Mouse (Mus musculus) CD4-positive, CD25-positive, alpha-beta regulatory T cell, adult 4 months (primary cell): ENCODE data around the gene Fam189b. TPM values are rescaled to one million over a fixed set of nuclear protein-coding genes. Genes with fewer than 3 reads are reported as not detected.

Experiments used
- ATAC-seq: one replicate; pipeline ENCODE4 v1.8.0; 2017
- polyA plus RNA-seq, 2 experiments: library from polyadenylated mRNA; unstranded; fragments of 100-300 nt; shearing (Covaris generic); gene quantifications; one replicate each; pipeline ENCODE4 v1.2.1; 2017

Gene Fam189b
- polyA plus RNA-seq, 2 experiments from 2014 or later: 209 to 296 TPM

DNA sequence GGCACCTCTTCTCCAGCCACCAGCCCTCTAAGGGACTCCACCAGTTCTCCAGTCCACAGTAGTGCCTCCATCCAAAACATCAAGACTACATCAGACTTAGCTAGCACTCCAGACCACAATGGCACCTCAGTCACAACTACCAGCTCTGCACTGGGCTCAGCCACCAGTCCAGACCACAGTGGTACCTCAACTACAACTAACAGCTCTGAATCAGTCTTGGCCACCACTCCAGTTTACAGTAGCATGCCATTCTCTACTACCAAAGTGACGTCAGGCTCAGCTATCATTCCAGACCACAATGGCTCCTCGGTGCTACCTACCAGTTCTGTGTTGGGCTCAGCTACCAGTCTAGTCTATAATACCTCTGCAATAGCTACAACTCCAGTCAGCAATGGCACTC lies 47.6 kb downstream of the Fam189b start:
- ATAC-seq: no peak

DNA sequence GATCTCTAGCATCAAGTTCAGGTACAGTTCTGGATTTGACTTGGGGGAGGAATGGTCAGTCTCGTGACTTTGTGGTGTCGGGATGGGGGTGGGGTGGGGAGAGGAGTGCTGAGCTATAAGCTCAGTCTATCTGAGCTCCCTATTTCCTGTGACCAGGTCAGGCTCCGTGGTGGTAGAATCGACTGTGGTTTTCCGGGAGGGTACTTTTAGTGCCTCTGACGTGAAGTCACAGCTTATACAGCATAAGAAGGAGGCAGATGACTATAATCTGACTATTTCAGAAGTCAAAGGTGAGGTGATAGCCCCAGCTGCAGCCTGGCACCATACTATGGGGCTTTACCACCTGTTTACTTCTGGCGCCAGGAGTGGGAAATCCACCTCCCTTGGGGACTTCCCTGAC lies 48.4 kb downstream of the Fam189b start:
- ATAC-seq: peak; percentile 70

DNA sequence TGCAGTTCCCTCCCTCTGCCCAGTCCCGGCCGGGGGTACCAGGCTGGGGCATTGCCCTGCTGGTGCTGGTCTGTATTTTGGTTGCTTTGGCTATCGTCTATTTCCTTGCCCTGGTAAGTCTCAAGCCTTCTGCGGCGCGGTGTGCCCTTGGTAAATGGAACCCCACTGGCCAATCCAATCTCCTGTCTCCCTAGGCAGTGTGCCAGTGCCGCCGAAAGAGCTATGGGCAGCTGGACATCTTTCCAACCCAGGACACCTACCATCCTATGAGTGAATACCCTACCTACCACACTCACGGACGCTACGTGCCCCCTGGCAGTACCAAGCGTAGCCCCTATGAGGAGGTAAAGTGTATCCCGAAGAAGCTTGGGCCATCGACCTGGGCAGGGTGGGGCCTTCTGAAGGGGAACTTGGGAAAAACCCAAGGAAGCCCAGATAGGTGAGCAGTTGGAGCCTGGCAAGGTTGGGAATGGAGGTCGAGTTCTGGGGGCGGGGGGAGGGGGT lies 48.9 kb downstream of the Fam189b start:
- ATAC-seq: no peak

DNA sequence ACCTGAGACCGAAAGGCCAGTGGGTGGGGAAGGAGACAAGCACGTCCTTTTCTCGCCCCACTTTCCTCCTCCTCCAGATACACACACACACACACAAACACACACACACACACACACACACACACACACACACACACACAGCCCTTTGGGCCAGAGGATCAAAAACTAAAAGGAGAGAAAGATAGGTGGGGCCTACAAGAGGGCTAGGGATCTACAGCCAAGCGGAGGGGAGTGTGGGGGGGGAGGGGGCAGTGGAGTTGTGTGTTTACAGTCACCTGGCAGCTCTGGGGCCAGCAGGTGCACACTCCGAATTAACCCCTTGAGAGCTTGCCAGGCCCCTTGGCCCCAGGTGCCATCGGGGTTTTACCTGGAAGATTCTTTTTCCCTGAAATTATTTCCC lies 49.7 kb downstream of the Fam189b start:
- ATAC-seq: no peak

DNA sequence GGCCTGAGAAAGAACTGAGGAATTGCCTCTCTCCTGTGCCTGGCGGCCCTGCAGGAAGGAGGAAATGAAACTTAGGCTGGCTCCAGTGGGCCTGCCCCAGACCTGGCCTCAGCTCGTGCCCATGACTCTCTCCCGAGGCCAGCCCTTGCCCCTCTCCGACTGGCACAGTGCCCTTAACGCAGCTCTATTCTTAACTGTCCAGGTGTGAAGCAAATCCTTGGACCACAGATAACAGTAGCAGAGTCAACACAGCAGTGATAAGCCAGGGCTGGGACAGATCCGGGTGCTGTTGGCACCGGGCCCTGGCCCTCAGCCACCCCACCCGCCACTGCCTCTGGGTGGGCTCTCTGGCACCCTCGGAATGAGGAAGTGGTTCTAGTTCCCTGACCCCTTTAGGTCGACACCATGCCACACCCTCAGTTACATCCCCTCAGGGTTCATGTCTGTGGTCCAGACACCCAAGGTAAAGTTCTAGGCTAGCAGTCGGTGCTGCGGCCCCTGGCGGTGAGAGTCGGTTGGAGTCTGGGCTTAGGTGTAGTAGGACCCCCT lies 50.7 kb downstream of the Fam189b start:
- ATAC-seq: no peak

DNA sequence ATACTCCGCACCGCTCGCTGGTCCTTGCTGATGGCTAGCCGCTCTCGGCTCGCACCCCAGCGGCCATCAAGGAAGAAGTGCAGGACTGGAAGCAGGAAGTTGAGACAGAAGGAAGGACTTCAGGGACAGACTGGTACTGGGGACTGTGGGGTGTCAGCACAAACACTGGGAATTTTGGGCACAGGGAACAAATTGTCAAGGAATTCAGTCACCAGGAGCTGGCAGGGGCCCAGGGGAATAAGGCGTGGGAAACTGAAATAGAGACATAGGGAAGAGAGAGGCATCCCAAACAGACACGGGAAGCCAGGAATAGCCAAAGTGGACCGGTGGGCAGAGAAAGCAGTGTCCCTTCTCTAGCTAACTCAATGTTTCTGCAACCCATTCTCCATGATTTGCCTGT lies 53.6 kb downstream of the Fam189b start:
- ATAC-seq: no peak

DNA sequence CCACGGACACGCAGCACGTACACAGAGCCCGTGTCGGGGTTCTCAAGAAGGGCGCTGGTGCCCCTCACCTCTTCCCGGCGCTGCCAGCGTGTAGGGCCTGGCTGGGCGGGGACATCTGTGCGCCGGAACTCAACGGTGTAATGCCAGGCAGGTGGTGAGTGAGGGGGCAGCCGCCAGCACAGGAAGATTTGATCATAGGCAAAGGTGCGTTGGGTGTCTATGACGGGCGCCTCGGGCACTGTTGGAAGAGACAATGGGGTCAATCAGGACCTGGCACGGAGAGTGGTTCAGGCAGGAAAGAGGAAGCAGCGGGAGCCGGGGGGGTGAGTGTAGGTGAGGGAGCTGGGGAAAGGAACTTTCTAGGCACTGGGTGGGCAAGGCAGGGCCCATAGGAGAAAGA lies 54.7 kb downstream of the Fam189b start:
- ATAC-seq: no peak

DNA sequence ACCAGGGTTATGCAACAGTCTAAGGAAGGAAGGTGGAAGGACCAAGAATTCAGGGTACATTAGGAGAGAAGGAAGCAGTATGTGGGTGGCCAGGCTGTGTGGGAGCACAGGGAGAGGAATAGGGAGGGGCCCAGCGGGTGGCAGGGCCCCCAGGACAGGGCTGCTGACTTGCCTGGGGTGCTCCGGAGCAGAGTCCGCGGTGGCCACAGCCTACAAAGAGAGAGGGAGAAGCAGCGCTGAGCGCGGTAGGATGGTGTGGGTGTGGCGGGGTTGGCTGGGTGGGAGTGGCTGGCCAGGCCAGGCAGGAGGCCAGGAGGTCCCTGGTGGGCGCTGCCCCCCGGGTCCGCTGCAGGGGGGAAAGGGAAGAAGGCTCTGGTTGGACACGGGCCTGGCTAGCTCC lies 55.6 kb downstream of the Fam189b start:
- no peak for ATAC-seq

Other genes starting within 250 kb of the Fam189b start
- gene Ash1l, start 232.5 kb upstream of the Fam189b start, polyA plus RNA-seq: 10 to 100 TPM; 43.9 to 46.1 TPM
- gene Dap3, start 232.0 kb upstream of the Fam189b start, polyA plus RNA-seq: 100 to 1,000 TPM; 152 to 189 TPM
- 100 to 1,000 TPM in 1 of 2 experiments, 10 to 100 TPM in 1; 62.1 to 106 TPM for gene Rusc1, start 89.8 kb upstream of the Fam189b start, polyA plus RNA-seq
- not detected for gene Gm43738, start 82.0 kb upstream of the Fam189b start, polyA plus RNA-seq
- 10 to 100 TPM; 63.1 to 97.7 TPM for gene Fdps, start 81.2 kb upstream of the Fam189b start, polyA plus RNA-seq
- gene Pklr, start 47.0 kb upstream of the Fam189b start, polyA plus RNA-seq: not detected
- gene Hcn3, start 22.9 kb upstream of the Fam189b start, polyA plus RNA-seq: 1 to 10 TPM; 1.3 to 2.4 TPM
- 10 to 100 TPM; 15.7 to 23.0 TPM for gene Clk2, start 18.3 kb upstream of the Fam189b start, polyA plus RNA-seq
- gene Scamp3, start 5.7 kb upstream of the Fam189b start, polyA plus RNA-seq: 100 to 1,000 TPM; 177 to 239 TPM
- 100 to 1,000 TPM in 1 of 2 experiments, 10 to 100 TPM in 1; 81.2 to 128 TPM for gene Gba, start 19.8 kb downstream of the Fam189b start, polyA plus RNA-seq
- 1 to 10 TPM; 3.4 to 3.6 TPM for gene Thbs3, start 32.0 kb downstream of the Fam189b start, polyA plus RNA-seq
- 100 to 1,000 TPM in 1 of 2 experiments, 10 to 100 TPM in 1; 78.8 to 144 TPM for gene Mtx1, start 43.9 kb downstream of the Fam189b start, polyA plus RNA-seq
- 1 to 10 TPM; 1.1 to 2.0 TPM for gene Muc1, start 45.9 kb downstream of the Fam189b start, polyA plus RNA-seq
- 100 to 1,000 TPM; 258 to 319 TPM for gene Krtcap2, start 62.8 kb downstream of the Fam189b start, polyA plus RNA-seq
- gene Trim46, start 63.2 kb downstream of the Fam189b start, polyA plus RNA-seq: 1 to 10 TPM; 4.0 to 7.0 TPM
- 100 to 1,000 TPM; 116 to 155 TPM for gene Dpm3, start 76.2 kb downstream of the Fam189b start, polyA plus RNA-seq
- 100 to 1,000 TPM; 248 to 324 TPM for gene Slc50a1, start 87.4 kb downstream of the Fam189b start, polyA plus RNA-seq
- gene Efna1, start 98.0 kb downstream of the Fam189b start, polyA plus RNA-seq: not detected
- gene Efna3, start 139.8 kb downstream of the Fam189b start, polyA plus RNA-seq: not detected
- not detected for gene Efna4, start 154.9 kb downstream of the Fam189b start, polyA plus RNA-seq
- 10 to 100 TPM in 1 of 2 experiments, 1 to 10 TPM in 1; 8.5 to 13.3 TPM for gene Adam15, start 166.9 kb downstream of the Fam189b start, polyA plus RNA-seq
- gene Dcst2, start 178.8 kb downstream of the Fam189b start, polyA plus RNA-seq: under 1 TPM in 1 of 2 experiments, not detected in 1; 0.42 TPM
- 1 to 10 TPM in 1 of 2 experiments, under 1 TPM in 1; 0.59 to 1.1 TPM for gene Dcst1, start 182.1 kb downstream of the Fam189b start, polyA plus RNA-seq
- gene Zbtb7b, start 211.6 kb downstream of the Fam189b start, polyA plus RNA-seq: 10 to 100 TPM; 11.7 to 13.2 TPM
- gene Lenep, start 219.7 kb downstream of the Fam189b start, polyA plus RNA-seq: 1 to 10 TPM in 1 of 2 experiments, not detected in 1; 5.3 TPM
- 10 to 100 TPM; 52.2 to 71.7 TPM for gene Flad1, start 228.7 kb downstream of the Fam189b start, polyA plus RNA-seq
- 10 to 100 TPM; 21.6 to 40.2 TPM for gene Cks1b, start 235.2 kb downstream of the Fam189b start, polyA plus RNA-seq
- 10 to 100 TPM; 33.2 to 35.2 TPM for gene Shc1, start 235.3 kb downstream of the Fam189b start, polyA plus RNA-seq
- 1 to 10 TPM; 6.0 to 7.9 TPM for gene Pygo2, start 247.1 kb downstream of the Fam189b start, polyA plus RNA-seq